In the genomic region with DNA sequence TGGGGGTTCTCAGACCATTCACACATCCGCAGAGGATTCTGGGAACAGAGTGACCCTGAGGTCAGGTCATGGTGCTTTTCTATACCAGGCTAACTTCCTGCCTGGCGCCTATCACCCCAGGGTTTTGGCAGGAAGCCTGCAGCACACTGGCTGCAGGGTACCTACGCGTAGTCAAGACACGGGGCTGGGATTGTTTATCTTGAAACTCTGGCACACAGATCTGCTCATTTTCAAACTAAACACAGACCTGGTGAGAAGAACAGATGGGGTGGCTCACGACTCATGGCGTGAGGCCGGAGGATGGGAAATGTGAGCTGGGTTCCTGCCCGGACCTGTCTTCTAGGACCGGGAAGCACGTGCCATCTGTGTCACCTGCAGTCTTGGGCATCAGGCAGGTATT, we compare ENCODE assay signal across 8 mouse cellular contexts. TPM values are rescaled to one million over a fixed set of nuclear protein-coding genes. Genes with fewer than 3 reads are reported as not detected.
A peak's percentile ranks its signal among the peaks of the same experiment; 100 is the strongest.
DNase-seq lines count a peak whose midpoint lies in the region; ATAC-seq and TF ChIP-seq lines count a peak whose summit lies in the region.

No protein-coding gene starts in this region.

- peak overlapping the region; percentile 84 for H3K27ac ChIP-seq in gastrocnemius, adult 2 months
- peak overlapping the region; percentile 82 for H3K27ac ChIP-seq in forebrain, embryonic 10.5 days
- peak overlapping the region; percentile 82 for H3K27ac ChIP-seq in hindbrain, embryonic 16.5 days (ENCODE audit: low read depth, low read length)
- peak overlapping the region; percentile 81 for H3K27ac ChIP-seq in stomach, postnatal 0 days (replicated peaks)

- no peaks in the 10 kb centered on the region for H3K27me3 ChIP-seq in forebrain, embryonic 10.5 days (ENCODE audit: poor library complexity, severe bottlenecking)
- H3K27me3 ChIP-seq in hindbrain, embryonic 16.5 days (replicated peaks; ENCODE audit: control insufficient read depth, insufficient read depth, low read length): no peaks in the 10 kb centered on the region
- H3K27me3 ChIP-seq in stomach, postnatal 0 days (ENCODE audit: control insufficient read depth, insufficient read depth, low read length): no peaks in the 10 kb centered on the region

- TF ChIP-seq POLR2A in brain, embryonic 14.5 days (IDR thresholded peaks at IDR 0.05; ENCODE audit: borderline replicate concordance, extremely low read depth, insufficient read depth, insufficient read length, poor library complexity, severe bottlenecking): no peak

- no peak for DNase-seq in gastrocnemius, adult 2 months
- DNase-seq in gastrocnemius, postnatal 4 days (ENCODE audit: low spot score in 2 of 2): no peak
- peak; percentile 86 for DNase-seq in brain, embryonic 14.5 days (ENCODE audit: low read depth)
- DNase-seq in forebrain, embryonic 10.5 days (ENCODE audit: extremely low spot score, low spot score): no peak
- DNase-seq in lung, postnatal 36 days: peak; percentile 83
- peak; percentile 45 for DNase-seq in stomach, postnatal 0 days (ENCODE audit: low spot score)
- no peak for DNase-seq in gastrocnemius, postnatal 14 days

- WGBS in forebrain, embryonic 10.5 days: 71% methylated on average over 11 of the region's 11 CpGs
- 35% methylated on average over 11 of the region's 11 CpGs for WGBS in hindbrain, embryonic 16.5 days
- 9% methylated on average over 11 of the region's 11 CpGs for WGBS in stomach, postnatal 0 days

- H3K9me3 ChIP-seq in forebrain, embryonic 10.5 days: no peaks in the 10 kb centered on the region; the same call in 1 of the 2 replicates
- no peaks in the 10 kb centered on the region for H3K9me3 ChIP-seq in hindbrain, embryonic 16.5 days (ENCODE audit: control insufficient read depth, low read length)
- no peaks in the 10 kb centered on the region for H3K9me3 ChIP-seq in stomach, postnatal 0 days (ENCODE audit: control insufficient read depth, low read length)

- H3K9ac ChIP-seq in hindbrain, embryonic 16.5 days (ENCODE audit: low read depth, low read length): no peak overlapping the region
- no peak overlapping the region for H3K9ac ChIP-seq in stomach, postnatal 0 days (ENCODE audit: low read length)

- peak; percentile 7; the same call in 1 of the 2 replicates for ATAC-seq in hindbrain, embryonic 16.5 days
- ATAC-seq in stomach, postnatal 0 days (ENCODE audit: low FRiP score, low TSS enrichment): peak; percentile 26; the same call in 1 of the 2 replicates

- no peak for TF ChIP-seq CTCF in gastrocnemius, adult 2 months (IDR thresholded peaks at IDR 0.05)
- no peak for TF ChIP-seq CTCF in brain, embryonic 14.5 days (IDR thresholded peaks at IDR 0.05; ENCODE audit: borderline replicate concordance, extremely low read depth, insufficient read depth, insufficient read length)
- no peak for TF ChIP-seq CTCF in stomach, postnatal 0 days (IDR thresholded peaks at IDR 0.05; ENCODE audit: low read depth)

- intact Hi-C loops in gastrocnemius, adult 2 months (cut with DNase I): no loop called here
- intact Hi-C loops in gastrocnemius, postnatal 14 days (cut with DNase I; ENCODE audit: low total_unique reads): no loop called here

- no peak overlapping the region for H3K4me2 ChIP-seq in hindbrain, embryonic 16.5 days (ENCODE audit: low read length)
- no peak overlapping the region for H3K4me2 ChIP-seq in stomach, postnatal 0 days (replicated peaks; ENCODE audit: low read depth)

- peaks cover 34% of the 10 kb centered on the region for H3K4me1 ChIP-seq in forebrain, embryonic 10.5 days
- H3K4me1 ChIP-seq in hindbrain, embryonic 16.5 days (ENCODE audit: control insufficient read depth, insufficient read depth, low read depth, low read length): peaks cover 31% of the 10 kb centered on the region
- H3K4me1 ChIP-seq in stomach, postnatal 0 days (replicated peaks; ENCODE audit: control insufficient read depth, insufficient read depth): peaks cover 10% of the 10 kb centered on the region

- TF ChIP-seq EP300 in stomach, postnatal 0 days (optimal IDR thresholded peaks at IDR 0.05): peak; percentile 23

- H3K4me3 ChIP-seq in gastrocnemius, adult 2 months: no peak overlapping the region
- no peak overlapping the region for H3K4me3 ChIP-seq in forebrain, embryonic 10.5 days
- no peak overlapping the region for H3K4me3 ChIP-seq in hindbrain, embryonic 16.5 days (ENCODE audit: low read length)
- H3K4me3 ChIP-seq in stomach, postnatal 0 days (ENCODE audit: low read depth, low read length): no peak overlapping the region

- H3K36me3 ChIP-seq in forebrain, embryonic 10.5 days (replicated peaks): peaks cover 16% of the 10 kb centered on the region
- H3K36me3 ChIP-seq in hindbrain, embryonic 16.5 days (ENCODE audit: control insufficient read depth, insufficient read depth, low read length): peaks cover 4% of the 10 kb centered on the region; the same call in 1 of the 2 replicates
- H3K36me3 ChIP-seq in stomach, postnatal 0 days (ENCODE audit: control insufficient read depth, insufficient read depth, low read length): peaks cover 2% of the 10 kb centered on the region; the same call in 1 of the 2 replicates

RNA-seq across cellular contexts. Expression of gene Rasa3, which starts 52.5 kb away (rescaled TPM):
- 10 to 100 TPM in 1 of 2 experiments, 1 to 10 TPM in 1; 5.9 to 10.5 TPM for total RNA-seq in gastrocnemius, adult 2 months (2021)
- 10 to 100 TPM; 41.5 to 43.1 TPM for total RNA-seq in gastrocnemius, postnatal 4 days (2021)
- 25.2 and 33.3 TPM in 2 replicates for polyA plus RNA-seq in brain, embryonic 14.5 days (2012; rRNA removed)
- polyA plus RNA-seq in forebrain, embryonic 10.5 days (2016; fragmentation: Nextera tagmentation; extraction: Ambion mirVana): 24.8 and 27.2 TPM in 2 replicates
- polyA plus RNA-seq in hindbrain, embryonic 16.5 days (2015; fragmentation: Nextera tagmentation; extraction: Ambion mirVana): 43.5 and 46.3 TPM in 2 replicates
- polyA plus RNA-seq in stomach, postnatal 0 days (2015; fragmentation: Nextera tagmentation; extraction: Ambion mirVana): 12.0 and 12.4 TPM in 2 replicates
- 10 to 100 TPM; 18.5 to 18.8 TPM for total RNA-seq in gastrocnemius, postnatal 14 days (2021)

Comparison
In these comparisons a context has a peak if more than half of its experiments do, and no peak if none do; other contexts are left out.
1. DNase-seq: peak in brain, embryonic 14.5 days (single experiment), lung, postnatal 36 days (single experiment) and stomach, postnatal 0 days (single experiment); none in gastrocnemius, adult 2 months (single experiment), gastrocnemius, postnatal 4 days (0 of 2), forebrain, embryonic 10.5 days (single experiment) and gastrocnemius, postnatal 14 days (single experiment).
2. Peak in every context shown above with its lines, with median percentiles within 50 percentile points of each other: H3K27ac ChIP-seq.